Mouse (Mus musculus) Patski (cell line): ENCODE measurements at regions not wholly inside any gene's neighbourhood (a gene's known extent, or its start where the extent isn't known, plus 50 kb on each side); places are given as distances from the start of the nearest gene placed in this dataset.
A peak's percentile ranks its signal among the peaks of the same experiment; 100 is the strongest.

Source experiments
- ATAC-seq: fragments of 100-300 bp; one replicate; pipeline ENCODE4 v1.8.0; 2021
- CTCF ChIA-PET: fragments of 350-600 bp; sonication (Branson Sonifier 250); formaldehyde crosslinking; loops from one replicate; lab custom pipeline; 2022; ENCODE audit warnings: inconsistent platforms; lab: Charles Lee
- POLR2A ChIA-PET: fragments of 350-600 bp; sonication (Branson Sonifier 250); formaldehyde crosslinking; loops from one replicate; lab custom pipeline; 2022; ENCODE audit warnings: antibody characterized with exemption, inconsistent platforms; lab: Charles Lee
- DNase-seq: peaks from one replicate; pipeline ENCODE4 v3.0.0-alpha.2; 2011; ENCODE audit warnings: low read depth, low spot score
- H3K27me3 ChIP-seq: fragments of 371-371 bp; one replicate; pipeline ENCODE4 v1.5.1; 2021
- CTCF ChIP-seq: fragments of 100-300 bp; IDR thresholded peaks from one replicate; pipeline ENCODE4 v1.5.1; 2021
- in situ Hi-C: fragments of 300-500 bp; cut with MboI; formaldehyde crosslinking; loops from 3 replicates; pipeline ENCODE4 v1.11.1; 2018; ENCODE audit warnings: low pct_unique_long_range_greater_than_20kb, mixed read lengths

DNA sequence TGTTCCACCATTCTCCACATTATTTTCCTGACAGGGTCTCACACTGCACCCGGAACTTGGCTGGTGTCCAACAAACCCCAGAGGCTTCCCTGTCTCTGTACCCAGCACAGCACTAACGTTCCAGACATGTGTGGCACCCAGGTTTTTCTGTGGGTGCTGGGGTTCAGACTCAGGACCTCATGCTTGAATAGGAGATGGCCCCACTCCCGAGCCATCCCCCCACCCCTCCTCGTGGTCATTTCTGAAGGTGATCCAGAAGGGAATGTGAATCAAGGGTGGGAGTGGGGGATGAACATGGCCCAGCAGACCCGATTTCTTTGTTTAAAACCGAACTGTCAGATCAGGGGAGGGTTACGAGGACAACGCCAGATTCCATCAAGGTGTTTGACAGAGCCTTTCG lies 245.6 kb downstream of the Tbc1d1 start:
- CTCF ChIA-PET: interaction anchor here (1.4 kb wide), 1 partner anchor 17 kb away, joined by 3 read pairs; no protein-coding TSS in a partner anchor
- no peaks in the 10 kb centered on the region for H3K27me3 ChIP-seq
- ATAC-seq (no peak), DNase-seq (no peak)
- in situ Hi-C loops: no loop called here
- TF ChIP-seq CTCF: no peak
- POLR2A ChIA-PET: no interaction called here

DNA sequence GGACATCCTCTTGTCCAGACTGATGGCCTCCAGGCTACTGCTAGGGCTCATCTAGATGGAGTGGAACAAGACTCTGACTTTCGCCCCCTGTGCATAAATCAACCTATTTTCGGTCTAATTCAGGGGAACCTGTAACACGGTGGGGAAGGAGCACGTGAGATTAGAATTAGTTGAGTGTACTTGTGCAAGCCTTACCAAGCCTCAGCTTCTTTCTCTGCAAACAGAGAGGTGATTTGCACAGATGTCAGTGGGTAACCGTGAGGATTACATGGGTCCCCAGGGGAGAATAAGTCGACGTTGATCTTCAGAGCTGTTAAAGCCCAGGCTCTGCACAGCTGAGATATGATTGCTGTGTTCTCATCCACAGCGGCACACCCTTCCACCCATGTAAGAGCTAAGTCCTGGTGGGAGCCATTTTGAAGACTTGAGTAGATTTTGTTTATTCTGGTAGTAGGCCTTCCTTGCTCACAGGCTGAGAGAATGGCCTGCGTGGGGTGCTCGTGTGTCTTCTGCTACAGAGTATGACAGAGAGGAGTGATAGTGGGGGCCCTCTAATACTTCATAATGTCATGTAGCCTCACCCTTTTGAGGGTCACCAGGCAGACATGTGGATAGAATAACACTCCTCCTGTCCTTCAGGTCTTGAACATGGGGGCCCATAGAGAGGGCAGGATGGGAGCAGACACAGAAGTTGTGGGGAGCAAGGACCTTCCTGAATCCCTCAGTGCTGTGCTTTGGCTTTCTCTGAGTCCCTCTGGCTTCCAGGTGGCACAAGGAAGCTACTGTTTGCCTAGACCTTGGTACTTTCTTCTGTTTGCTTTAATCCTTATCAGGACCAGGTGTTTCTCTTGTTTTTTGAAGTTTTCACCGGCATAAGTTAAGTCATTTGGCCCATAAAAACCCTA lies 247.2 kb downstream of the Tbc1d1 start:
- POLR2A ChIA-PET: interaction anchor here (0.9 kb wide), 1 partner anchor 13 kb away, joined by 3 read pairs; no protein-coding TSS in a partner anchor
- H3K27me3 ChIP-seq: no peaks in the 10 kb centered on the region
- ATAC-seq (no peak), DNase-seq (no peak)
- in situ Hi-C loops: no loop called here
- no peak for TF ChIP-seq CTCF
- CTCF ChIA-PET: interaction anchor here (1.4 to 1.8 kb wide), 3 partner anchors 10 to 15 kb away, joined by 3 to 4 read pairs (median 4); no protein-coding TSS in a partner anchor

DNA sequence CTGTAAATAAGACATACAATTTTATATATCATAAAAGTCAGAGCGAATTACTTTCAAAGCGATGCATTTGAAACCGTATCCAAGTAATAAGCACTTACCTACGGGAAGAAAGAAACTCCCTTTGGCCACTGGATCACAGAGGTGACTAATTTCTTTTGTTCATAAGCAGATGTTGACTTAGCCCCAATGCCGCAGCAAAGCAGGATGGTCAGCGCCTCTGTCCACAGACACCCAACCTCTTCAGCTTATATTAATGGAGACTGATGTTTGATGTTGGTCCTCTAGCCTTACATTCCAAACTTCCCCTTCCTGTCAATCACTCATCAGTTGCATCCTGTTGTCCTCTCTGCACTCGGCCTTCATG lies 247.9 kb downstream of the Tbc1d1 start:
- no peak for ATAC-seq
- ChIA-PET POLR2A (no interaction called here), CTCF (interaction anchor here (1.8 kb wide), 1 partner anchor 11 kb away, joined by 4 read pairs; no protein-coding TSS in a partner anchor)
- in situ Hi-C loops: no loop called here
- TF ChIP-seq CTCF: no peak
- DNase-seq: no peak
- H3K27me3 ChIP-seq: no peaks in the 10 kb centered on the region

DNA sequence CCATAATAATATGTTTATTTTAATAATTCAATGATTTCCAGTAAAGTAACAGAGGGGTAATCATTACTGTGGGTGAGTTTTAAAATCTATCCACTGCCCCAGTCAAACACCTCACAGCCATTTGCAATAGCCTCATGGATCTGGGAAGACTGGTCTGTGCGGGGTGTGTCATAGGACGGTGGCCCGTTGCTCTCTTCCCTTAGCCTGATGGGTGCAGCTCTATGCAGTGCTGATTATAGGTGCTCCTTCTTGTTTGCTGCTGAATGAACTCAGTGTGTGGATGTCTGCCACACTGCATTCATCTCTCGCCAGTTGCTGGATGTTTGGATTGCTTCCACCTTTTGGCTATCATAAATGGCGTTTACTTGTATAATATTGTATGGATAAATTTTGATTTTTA lies 248.4 kb downstream of the Tbc1d1 start:
- ATAC-seq (no peak), DNase-seq (no peak)
- ChIA-PET CTCF (no interaction called here), POLR2A (no interaction called here)
- TF ChIP-seq CTCF: no peak
- in situ Hi-C loops: no loop called here
- no peaks in the 10 kb centered on the region for H3K27me3 ChIP-seq

DNA sequence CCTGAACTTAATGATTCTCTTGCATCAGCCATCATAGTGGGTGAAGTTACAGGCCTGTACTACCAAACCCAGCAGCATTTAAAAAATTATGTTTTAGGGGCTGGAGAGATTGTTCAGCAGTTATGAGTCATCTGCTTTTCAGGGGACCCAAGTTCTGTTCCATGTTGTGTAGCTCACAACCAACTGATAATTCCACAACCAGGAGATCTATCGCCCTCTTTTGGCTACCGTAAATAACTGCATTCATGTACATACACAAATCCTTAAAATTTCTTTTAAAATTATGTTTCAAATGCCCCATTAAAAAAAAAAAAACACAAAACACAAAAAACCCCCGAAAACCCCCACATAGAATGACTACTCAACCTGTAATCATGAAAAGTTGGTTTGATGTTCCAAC lies 252.8 kb downstream of the Tbc1d1 start:
- TF ChIP-seq CTCF: peak; percentile 25
- H3K27me3 ChIP-seq: no peaks in the 10 kb centered on the region
- DNase-seq: no peak
- ATAC-seq: no peak
- ChIA-PET CTCF (interaction anchor here (1.3 to 2.6 kb wide), 2 partner anchors 12 to 18 kb away, joined by 3 to 8 read pairs; no protein-coding TSS in a partner anchor), POLR2A (no interaction called here)
- in situ Hi-C loops: no loop called here

DNA sequence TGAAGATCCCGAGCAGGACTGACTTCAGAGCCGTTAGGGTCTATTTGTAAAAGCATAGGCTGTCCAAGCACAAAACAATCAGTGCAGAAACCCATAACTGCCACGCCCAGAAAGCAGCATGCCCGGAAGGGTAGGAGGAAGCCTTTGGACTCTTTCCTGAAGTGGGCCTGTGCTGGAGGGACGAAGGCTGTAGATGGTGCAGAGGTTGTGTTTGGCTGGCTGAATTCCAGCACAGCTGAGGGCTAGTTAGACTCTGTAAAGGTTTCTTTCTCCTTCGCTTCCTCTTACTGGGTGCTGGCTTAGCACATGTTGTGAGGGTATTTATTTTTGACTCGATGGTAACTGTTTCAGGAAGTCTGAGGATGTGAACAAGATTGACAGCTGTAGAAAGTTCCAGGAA lies 254.5 kb downstream of the Tbc1d1 start:
- POLR2A ChIA-PET: interaction anchor here (0.7 kb wide), 1 partner anchor 446 kb away, joined by 7 read pairs; no protein-coding TSS in a partner anchor
- DNase-seq (no peak), ATAC-seq (no peak)
- no peaks in the 10 kb centered on the region for H3K27me3 ChIP-seq
- in situ Hi-C loops: no loop called here
- TF ChIP-seq CTCF: no peak
- CTCF ChIA-PET: interaction anchor here (1.1 to 2.6 kb wide), 2 partner anchors 19 to 20 kb away, joined by 3 to 8 read pairs; no protein-coding TSS in a partner anchor

DNA sequence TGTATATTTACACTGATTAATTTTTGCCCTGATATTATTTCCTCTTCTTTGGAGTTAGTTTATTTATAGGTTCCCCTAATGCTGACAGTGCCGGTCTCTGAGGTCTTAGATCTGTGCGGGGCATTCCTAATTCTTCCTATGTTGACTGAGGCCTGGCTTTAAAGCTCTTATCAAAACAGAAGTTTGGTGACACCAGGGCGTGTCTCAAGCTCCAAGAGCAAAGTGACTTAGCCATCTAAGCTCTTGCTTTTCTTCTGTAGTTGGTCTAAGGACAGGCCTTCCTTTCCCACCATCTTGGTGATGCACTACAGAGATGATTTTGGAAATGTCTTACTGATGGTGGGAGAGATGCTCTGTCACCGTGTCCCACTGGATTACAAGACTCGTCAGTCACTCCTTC lies 258.4 kb downstream of the Tbc1d1 start:
- ChIA-PET POLR2A (no interaction called here), CTCF (no interaction called here)
- DNase-seq: no peak
- in situ Hi-C loops: no loop called here
- ATAC-seq: no peak
- no peak for TF ChIP-seq CTCF
- H3K27me3 ChIP-seq: no peaks in the 10 kb centered on the region

DNA sequence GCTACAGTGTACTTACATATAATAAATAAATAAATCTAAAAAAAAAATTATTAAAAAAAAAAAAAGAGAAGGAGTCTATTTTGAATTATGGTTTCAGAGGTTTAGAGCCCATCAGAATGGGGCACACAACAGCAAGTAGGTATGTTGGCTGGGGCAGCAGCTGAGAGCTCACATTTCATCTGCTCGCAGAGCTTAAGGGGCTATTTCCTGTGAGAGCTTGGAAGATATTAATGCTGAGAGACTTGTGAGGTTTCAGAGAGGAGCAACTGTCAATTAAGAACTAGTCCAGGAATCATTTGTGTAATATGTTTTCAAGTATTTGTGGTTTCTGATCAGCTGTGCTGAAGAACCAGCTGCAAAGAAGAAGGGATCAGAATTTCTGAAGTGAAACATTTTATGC lies 263.3 kb downstream of the Tbc1d1 start:
- in situ Hi-C loops: no loop called here
- ATAC-seq (no peak), DNase-seq (no peak)
- ChIA-PET CTCF (interaction anchor here (1.0 to 1.4 kb wide), 2 partner anchors 18 to 81 kb away, joined by 3 to 4 read pairs; no protein-coding TSS in a partner anchor), POLR2A (interaction anchor here (1.0 kb wide), 1 partner anchor 393 kb away, joined by 3 read pairs; no protein-coding TSS in a partner anchor)
- no peak for TF ChIP-seq CTCF
- H3K27me3 ChIP-seq: no peaks in the 10 kb centered on the region

DNA sequence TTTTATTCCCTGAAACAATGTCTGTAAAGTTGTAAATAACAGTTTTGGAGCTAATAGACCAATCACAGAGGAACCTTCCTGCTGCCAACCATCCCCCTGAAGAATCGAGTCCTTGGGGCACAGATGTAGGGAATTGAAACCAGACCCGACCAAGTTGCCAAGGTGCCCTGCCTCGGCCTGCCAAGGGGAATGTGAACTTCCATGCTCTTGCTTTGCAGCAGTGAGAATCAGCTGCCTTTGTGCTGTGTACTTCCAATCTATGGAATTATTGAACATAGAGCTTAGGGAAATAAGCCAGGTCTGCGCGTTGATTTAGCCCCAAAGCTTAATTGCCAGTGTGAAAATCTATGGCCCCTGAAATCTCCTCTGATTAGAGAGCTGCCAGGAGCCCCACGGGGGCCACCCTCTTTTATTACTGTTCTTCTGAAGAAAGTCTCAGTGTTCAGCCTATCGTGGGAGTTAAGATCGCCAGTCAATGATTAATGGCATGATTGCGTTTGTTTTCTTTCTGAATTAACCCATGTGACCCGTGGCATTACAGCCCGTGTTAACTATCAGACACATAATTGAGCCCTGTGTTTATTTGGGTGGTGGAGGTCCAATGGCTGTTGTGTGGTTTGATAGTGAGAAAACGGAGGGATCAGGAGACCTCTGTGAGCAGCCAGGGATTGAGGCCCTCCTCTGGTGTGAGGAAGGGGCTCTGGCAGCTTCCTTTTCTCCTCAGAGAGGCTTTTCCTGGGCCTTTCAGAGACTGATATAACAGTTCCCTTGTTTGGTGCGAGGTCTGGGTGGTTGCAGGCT lies 266.9 kb downstream of the Tbc1d1 start:
- ATAC-seq: no peak
- DNase-seq: no peak
- POLR2A ChIA-PET: no interaction called here
- in situ Hi-C loops: no loop called here
- no peak for TF ChIP-seq CTCF
- CTCF ChIA-PET: interaction anchor here (0.9 to 1.0 kb wide), 3 partner anchors 11 to 390 kb away, joined by 3 read pairs; no protein-coding TSS in a partner anchor
- H3K27me3 ChIP-seq: no peaks in the 10 kb centered on the region

DNA sequence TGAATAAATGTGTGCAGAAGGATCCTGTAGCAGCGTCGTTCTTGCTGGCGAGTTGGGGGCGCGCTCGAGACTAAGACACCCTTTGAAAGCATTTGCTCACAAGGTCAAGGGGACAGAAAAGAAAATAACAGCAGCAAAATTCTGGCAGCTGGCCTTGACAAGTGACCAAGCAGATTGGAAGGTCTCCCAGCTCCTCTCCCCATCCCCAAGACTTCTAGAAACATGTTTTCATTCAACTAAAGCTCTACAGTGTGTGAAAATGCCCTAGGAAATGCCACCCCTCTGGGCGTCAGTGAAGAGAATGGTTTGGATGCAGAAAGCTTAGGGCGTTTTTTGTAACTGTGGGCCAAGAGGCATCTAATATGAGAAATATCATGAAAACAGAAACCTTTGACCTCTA lies 272.7 kb downstream of the Tbc1d1 start:
- DNase-seq (no peak), ATAC-seq (no peak)
- no peak for TF ChIP-seq CTCF
- H3K27me3 ChIP-seq: no peaks in the 10 kb centered on the region
- CTCF ChIA-PET: interaction anchor here (0.7 to 2.3 kb wide), 2 partner anchors 10 to 17 kb away, joined by 3 to 8 read pairs; no protein-coding TSS in a partner anchor
- in situ Hi-C loops: no loop called here
- POLR2A ChIA-PET: no interaction called here
